Mouse (Mus musculus) brain, embryonic 14.5 days (tissue): ENCODE data around the gene Olfr770.

Experiments used
- CTCF ChIP-seq: fragments of 200-500 bp; IDR thresholded peaks from 2 replicates; pipeline ENCODE4 v1.5.1; 2012; ENCODE audit warnings: inconsistent platforms, mild to moderate bottlenecking, moderate library complexity, borderline replicate concordance; ENCODE audit not compliant: insufficient read depth, insufficient read length; ENCODE audit errors: extremely low read depth
- POLR2A ChIP-seq: fragments of 200-500 bp; IDR thresholded peaks from 2 replicates; pipeline ENCODE4 v1.6.1; 2012; ENCODE audit warnings: mild to moderate bottlenecking, inconsistent platforms, borderline replicate concordance; ENCODE audit not compliant: poor library complexity, insufficient read depth, insufficient read length, severe bottlenecking; ENCODE audit errors: extremely low read depth

DNA sequence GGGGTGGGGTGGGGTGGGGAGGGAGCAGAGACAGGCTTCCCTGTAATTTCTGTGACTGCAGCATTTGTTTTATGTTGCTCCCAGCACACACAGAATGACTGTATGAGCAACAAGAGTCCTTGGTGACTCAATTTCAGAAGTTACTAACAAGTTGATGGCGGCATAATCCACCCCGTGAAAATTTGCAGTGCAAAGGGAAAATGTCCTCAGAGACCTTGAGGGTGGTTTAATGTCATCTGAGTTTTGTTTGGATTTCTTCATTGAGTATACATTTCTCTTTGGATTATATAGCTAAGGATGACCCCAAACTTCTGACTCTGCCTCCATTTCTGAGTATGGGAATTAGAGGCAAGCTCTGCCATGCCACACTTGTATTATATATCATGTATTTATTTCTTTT, 21.0 kb downstream of the Olfr770 start, which contains the start of gene Olfr769:
- TF ChIP-seq POLR2A = no peak
- no peak for TF ChIP-seq CTCF
